Mouse (Mus musculus) layer of hippocampus, adult 9-10 months (tissue): ENCODE results near the gene Nup107.

Experiments used
- DNase-seq: peaks from one replicate; pipeline ENCODE4 v3.0.0; 2022; ENCODE audit warnings: low spot score

The Nup107 gene

GRCm38 (mm10) chr10:117803870-117804850, 11.7 kb upstream of the Nup107 start:
- no peak for DNase-seq

DNA sequence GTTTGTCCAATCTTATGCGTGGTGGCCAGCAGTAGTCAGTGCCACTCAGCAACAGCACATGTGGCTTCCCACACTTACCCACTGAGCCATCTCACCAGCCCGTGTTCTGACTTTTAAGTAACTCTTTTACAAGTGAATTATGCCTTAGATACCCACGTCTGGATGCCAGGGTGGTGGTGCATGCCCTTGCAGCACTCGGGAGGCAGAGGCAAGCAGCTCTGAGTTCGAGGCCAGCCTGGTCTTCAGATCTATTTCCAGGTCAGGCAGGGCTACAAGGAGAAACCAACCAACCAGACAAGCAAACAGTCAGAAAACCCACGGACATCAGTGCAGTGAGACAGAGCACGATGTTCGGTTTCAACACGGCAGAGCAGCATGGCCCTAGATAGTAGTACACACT, 9.4 kb upstream of the Nup107 start:
- no peak for DNase-seq

GRCm38 (mm10) chr10:117799806-117800205, 7.3 kb upstream of the Nup107 start:
- DNase-seq, result no peak

- no peak for DNase-seq
These were observed 6.0 kb upstream of the Nup107 start for GRCm38 (mm10) chr10:117798436-117799035.

GRCm38 (mm10) chr10:117797684-117798083, 5.2 kb upstream of the Nup107 start:
- DNase-seq, result no peak

DNA sequence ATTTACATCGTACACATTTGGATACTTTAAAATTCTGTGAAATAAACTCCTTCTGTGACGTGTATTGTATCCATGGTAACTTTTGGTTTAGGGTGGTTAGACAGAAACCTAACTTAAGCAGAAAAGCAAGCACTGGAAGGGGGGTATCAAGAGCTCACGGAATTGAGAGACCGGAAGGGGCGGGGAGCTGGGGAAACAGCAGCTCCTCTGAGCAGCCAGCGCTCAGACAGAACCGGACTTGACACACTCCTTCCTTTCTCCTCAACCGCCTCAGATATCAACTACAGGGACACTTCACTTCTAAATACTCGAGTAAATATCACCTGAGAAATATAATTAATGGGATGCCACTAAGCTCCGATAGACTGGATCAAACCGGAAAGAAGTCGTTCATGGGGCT, 4.6 kb upstream of the Nup107 start:
- no peak for DNase-seq

DNA sequence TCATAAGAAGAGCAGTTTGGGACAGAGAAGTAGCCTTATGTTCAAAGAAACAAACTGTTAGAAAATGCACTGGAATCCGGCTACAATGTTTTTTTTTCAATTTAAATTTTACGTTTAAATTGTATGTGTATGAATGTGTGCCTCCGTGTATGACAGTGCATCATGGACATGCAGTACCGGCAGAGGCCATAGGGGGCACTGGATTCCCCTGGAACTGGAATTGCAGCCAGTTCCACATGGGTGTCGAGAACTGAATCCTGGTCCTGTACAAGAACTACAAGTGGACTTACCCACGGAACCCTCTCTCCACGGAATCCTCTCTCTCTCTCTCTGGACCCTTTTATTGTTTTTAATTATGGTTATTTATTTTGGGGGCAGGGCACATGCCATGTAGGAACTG, 3.7 kb upstream of the Nup107 start:
- DNase-seq, result no peak

DNA sequence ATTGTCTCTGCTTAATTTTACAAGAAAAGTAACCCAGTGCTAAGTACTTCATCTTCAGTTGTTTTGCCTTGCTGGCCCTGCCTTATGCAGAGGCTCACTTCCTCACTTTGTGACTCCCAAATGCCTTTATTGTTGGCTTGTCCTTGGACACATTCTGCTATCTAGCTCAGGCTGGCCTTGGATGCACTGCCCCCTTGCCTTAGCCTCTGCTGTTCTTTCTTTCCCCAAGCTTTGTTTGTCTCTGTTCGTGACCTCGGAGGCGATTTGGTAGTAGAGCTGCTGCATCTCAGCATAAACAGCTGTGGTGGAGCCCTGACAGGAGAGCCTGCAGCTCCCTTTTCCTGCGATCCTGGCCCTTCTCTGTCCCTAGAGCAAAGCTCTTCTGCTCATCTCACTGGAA, 2.7 kb upstream of the Nup107 start:
- no peak for DNase-seq

DNA sequence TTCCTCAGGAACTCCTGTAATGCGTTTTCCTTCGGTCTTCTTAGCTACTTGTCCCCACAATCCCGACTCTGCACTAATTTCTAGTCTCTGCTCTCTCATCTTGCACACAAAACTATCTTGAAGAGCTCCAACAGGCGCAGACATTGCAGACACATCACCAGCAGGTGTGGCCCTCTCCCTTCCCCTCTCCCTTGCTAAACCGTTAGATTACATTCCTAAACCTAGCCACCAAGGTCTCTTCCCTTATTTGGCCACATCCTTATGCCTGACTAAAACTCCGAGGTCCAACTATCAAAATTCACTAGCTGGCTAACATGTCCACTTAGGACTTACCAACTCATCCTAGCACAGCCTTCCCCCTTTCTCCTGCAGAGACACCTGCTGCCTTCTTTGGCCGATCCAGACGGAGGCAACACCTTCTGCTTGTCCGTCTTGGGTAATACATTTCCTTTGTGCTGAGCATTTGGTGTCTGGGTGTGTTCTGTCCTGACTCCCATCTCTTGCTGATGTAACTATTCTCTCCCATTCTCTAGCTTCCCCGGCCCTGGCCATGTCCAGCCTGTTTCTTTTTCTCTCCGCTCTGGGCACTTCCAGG, 1.0 kb upstream of the Nup107 start:
- no peak for DNase-seq

GRCm38 (mm10) chr10:117791171-117791470, 1.4 kb downstream of the Nup107 start:
- DNase-seq, result no peak

DNA sequence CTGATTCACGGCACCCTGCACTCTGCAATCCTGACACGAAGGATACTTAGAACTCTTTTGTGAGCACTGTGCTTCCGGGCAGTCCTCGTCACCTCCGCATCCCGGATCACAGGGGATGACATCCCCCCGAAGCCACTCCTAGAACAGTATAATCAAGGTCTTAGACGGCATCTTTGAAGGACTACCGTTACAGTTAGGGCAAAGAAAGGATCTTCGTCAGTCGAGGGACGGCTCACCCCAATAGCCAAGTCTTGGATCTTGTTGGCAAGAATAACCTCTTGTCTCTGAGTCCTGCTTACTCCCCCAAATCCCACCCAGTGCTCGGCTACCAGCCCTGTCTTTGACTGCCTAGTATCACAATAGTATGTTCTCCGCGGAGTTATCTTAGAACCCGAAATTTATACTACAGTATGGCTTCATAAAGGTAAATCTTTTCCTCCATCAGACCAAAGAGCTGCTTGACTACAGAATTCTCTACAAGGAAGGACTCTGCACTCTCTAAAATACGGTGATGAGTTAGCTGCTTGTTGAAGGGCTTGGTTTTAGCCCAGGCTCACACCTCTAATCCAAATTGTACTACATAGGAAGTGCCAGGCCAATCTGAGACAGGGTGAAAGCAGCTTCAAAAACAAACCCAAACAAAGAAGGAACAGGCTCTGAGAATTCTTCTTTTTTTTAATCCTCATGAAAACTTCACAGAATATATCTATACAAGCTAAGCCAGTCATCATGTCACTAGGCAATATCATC, 1.9 kb downstream of the Nup107 start:
- no peak for DNase-seq

DNA sequence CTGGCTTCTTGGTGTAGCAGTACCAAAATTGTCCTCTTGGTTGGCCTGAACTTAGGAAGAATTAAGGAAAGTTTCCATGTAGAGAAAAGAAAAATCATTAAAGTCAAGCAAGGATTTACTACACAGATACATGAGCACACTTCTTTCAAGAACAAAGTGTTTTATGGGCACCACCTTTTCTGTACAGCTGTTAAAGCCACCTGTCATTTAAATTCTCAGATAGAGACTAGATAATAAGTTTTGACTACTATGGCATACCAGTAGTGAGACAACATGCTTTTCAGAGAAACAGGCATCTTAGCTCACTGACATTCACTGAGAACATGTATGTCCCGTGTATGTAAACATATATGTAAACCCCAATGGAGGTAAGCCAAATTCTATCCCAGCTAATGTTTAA, 2.5 kb downstream of the Nup107 start:
- no peak for DNase-seq

DNA sequence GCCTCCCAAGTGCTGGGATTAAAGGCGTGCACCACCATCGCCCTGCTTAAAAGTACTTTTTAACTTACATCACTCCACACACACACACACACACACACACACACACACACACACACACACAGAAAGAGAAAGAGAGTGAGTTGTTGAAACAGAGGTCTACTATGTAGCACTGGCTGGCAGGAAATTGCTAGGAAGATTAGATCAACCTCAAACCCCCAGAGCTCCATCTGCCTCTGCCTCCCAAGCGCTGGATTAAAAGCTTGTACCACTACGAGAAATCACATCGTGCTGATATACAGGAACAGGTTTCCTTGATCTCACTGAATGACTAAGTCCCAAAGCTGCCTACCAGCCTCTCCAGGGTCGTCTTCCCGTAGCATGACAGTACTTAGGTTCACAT, 7.9 kb downstream of the Nup107 start:
- DNase-seq, result no peak

DNA sequence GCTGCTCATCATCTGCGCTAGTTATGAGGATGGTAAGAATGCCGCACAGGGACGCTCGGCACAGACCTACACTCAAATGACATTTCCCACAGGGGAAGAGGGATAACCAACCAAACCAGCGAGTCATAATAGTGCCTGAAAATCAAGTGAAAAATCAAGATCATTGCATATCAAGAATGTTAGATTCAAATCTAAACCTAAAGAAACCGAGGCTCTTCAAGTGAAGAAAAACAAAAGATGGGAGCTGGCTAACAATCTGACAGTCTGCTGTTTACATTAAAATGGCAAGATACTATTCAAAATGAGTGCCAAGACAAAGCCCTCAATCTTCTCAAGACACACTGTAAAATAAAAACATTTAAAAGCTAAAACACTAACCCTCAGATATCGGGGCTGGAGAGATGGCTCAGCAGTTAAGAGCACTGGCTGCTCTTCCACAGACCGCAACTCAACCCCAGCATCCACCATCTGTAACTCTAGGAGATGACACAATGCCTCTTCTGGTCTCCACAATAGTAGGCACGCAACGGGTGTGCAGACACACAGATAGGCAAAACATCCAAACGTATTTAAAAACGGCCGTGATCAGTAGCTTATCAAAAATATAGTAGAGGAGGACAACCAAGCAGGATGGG, 8.6 kb downstream of the Nup107 start:
- DNase-seq, result no peak

GRCm38 (mm10) chr10:117782491-117783260, 9.8 kb downstream of the Nup107 start:
- DNase-seq, result no peak

DNA sequence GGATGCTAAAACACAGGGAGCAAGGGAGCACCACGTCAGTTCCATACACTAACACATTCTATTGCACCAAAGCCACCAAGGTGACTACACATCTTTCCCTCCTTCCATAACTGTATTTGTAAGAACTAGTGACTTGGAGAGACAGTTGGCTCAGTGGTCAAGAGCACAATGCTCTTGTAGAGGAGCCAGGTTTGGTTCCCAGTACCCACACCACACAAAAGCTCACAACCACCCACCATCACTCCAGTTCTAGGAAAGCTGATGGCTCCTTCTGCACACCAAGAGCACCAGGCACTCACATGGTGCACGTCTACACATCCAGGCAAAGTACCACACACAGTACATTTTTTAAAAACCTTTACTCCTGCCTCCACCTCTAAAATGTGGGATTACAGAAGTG, 10.4 kb downstream of the Nup107 start:
- no peak for DNase-seq

DNA sequence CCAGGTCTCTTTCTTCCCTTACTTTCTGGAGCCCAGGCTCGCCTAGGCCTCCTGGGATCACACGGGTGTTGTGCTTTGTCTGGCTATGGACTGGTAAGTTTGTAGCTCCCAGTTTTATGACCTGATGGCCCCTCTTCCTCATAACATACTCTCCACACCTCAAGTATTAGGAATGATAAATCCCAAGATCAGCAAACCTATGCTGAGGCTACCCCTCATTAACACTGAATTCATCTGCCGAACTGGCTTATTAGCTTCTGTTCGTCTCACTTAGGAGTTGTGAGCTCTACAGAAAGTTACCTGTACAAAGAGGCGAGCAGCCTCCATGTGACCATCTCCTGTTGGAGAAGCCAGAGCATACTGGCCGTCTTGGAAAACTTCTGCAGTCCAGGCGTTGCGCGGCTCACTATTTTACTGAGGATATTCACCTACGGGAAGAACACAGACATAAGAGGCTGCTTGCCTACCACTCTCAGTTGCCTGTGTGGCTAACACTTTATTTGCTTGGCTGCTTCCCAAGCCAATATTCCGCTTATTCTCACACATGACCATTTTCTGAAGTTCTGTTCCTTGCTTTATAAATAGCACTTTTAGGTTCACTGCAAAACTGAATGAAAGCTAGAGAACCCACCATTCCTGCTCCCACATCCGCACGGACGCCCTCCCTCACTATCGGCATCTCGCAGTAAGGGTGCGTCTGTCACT, 11.3 kb downstream of the Nup107 start:
- DNase-seq, result no peak

GRCm38 (mm10) chr10:117780306-117780911, 12.1 kb downstream of the Nup107 start:
- no peak for DNase-seq

DNA sequence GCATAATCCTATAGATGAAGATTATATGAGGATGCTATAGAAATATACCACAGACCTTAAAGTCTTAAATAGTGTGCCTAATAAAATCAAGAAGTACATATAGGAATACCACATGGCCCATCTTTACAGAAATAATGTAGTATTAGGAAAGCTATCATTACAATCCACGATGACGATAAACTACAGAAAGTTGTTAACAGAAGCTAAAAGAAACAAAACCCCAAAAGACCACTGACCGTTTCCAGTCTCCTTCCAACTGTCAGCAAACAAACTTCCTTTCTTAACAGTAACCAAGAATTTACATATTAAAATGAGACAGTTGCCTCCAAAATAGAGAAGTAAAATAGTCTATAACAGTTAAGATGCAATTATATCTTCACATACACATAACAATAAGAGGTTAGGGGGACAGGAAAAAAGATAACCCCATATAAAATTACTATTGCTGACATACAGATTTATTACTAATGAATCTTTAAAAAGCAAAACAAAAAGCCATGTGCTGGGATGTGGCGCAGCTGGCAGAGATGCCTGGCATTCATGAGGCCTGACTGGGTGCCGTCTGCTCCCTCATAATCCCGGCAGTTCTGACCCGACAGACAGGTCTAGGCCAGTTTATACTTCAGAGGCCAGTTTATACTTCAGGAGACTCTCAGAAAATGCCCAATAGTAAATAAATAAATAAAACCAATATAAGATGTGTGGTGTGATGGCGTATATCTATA, 12.8 kb downstream of the Nup107 start:
- DNase-seq, result no peak

GRCm38 (mm10) chr10:117778951-117779350, 13.6 kb downstream of the Nup107 start:
- DNase-seq, result no peak
